Mouse (Mus musculus) natural killer cell, adult 2 months (primary cell): ENCODE measurements around the gene Mrnip.
A peak's percentile ranks its signal among the peaks of the same experiment; 100 is the strongest.

ENCODE experiments used
- DNase-seq, 2 experiments: peaks; one replicate each; pipeline ENCODE4 v3.0.0; 2022; ENCODE audit warnings: low spot score in 2 of 2

Gene Mrnip

GRCm38 (mm10) chr11:50203302-50203827, 29.1 kb downstream of the Mrnip start:
- peak in 1 of 2 experiments; percentile 18 for DNase-seq

DNA sequence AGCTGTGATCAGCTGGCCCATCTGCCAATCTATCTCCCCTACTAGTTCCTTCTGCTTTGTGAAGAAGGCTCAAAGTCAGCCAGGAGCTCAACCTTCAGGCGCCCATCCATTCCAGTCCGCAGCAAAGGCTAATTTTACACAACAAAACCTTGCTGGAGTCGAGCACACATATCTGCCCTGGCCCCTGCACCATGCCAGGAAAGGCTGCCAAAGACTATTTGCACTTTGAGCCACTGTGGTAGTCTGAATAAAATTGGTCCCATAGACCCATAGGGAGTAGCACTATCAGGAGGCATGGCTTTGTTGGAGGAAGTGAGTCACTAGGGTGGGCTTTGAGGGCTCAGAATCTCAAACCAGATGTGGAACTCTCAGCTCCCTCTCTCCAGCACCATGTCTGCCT, 31.2 kb downstream of the Mrnip start:
- no peak for DNase-seq

DNA sequence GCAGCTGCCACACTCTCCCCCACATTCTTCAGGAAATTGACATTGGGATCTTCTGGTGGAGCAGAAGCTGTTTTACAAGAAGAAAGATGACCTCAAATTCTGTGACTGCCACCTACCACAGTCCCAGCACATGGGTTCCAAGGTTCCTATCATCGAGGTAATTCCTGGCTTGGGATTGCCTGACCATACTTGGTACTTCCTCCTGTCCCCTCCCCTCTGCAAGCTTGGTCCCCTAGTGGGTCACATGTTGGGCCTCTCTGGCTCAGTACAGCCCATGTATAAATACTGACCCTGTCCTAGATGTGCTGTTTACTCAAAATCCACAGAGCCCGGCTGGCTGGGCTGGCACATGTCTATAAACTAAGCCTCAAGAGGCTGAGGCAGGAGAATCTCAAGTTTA, 31.8 kb downstream of the Mrnip start:
- peak in 1 of 2 experiments; percentile 16 for DNase-seq

DNA sequence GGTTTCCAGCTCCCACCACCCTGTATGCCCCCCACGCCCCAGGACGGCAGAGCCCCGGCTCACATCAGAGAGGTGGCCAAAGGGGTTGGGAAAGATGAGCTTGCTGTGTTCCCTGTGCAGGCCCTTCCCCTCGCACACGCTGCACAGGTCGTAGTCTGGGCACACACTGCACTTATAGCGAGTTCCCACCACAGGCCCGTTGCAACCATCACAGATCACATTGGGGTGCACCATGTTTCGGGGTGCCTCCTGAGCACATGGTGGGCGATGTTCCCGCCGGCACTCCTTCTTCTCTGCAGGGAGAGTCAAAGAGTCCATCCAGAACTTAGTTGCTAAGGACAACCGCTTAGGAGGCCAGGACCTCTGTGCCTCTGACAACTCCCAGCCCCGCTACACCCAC, 33.1 kb downstream of the Mrnip start:
- DNase-seq, result no peak

DNA sequence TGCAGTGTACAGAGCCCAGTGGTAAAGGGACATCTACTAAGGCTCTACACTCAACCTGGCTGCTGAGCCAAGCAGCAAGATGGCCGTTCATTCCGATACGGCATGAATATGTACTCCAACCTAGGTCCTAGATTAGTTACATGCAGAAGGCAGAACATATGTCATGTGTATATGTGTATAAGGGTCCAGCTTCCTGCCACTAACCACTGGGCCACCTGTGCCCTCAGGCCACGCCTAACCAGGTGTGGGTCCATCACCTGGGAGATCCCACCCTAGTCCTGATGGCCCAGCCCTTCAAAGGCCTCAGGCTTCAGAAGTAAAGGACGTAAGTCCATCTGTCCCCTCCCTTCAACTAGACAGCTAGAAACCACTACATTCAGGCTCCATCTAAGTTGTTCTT, 33.8 kb downstream of the Mrnip start:
- peak in 1 of 2 experiments; percentile 11 for DNase-seq

GRCm38 (mm10) chr11:50210101-50210504, 35.9 kb downstream of the Mrnip start:
- DNase-seq, result peak; percentile 89 to 92

- DNase-seq, result peak; percentile 88
These were observed 36.4 kb downstream of the Mrnip start, which contains the start of the genes Sqstm1 and Mgat4b for GRCm38 (mm10) chr11:50210505-50211151. TSS of gene Sqstm1 (minus strand) at chr11:50210827. TSS of gene Mgat4b (plus strand) at chr11:50210890.

- DNase-seq, result no peak
These were observed 37.2 kb downstream of the Mrnip start for GRCm38 (mm10) chr11:50211322-50212059.

- no peak for DNase-seq
These were observed 38.0 kb downstream of the Mrnip start for GRCm38 (mm10) chr11:50212060-50212739.

- peak; percentile 92 to 97 for DNase-seq
These were observed 38.9 kb downstream of the Mrnip start for GRCm38 (mm10) chr11:50212848-50213758.

- no peak for DNase-seq
These were observed 40.4 kb downstream of the Mrnip start for GRCm38 (mm10) chr11:50214631-50215030.

DNA sequence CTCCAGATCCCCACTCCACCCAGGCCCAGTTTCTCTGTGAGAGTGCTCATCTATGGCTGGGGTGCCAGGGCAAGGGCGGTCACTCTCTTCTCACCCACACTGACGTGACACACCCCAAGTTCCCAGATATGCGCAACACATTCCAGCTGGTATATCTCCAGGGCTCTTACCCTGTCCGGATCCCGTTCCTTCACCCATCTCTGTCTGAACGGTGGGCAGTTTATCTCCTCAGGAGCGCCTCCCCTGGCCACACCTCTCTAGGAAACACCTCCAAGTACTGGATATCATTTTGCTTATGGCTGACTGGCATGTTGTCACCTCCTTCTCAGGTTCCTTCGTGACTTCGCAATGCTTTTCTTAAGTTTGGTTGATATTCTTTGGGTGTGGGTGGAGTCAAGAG, 41.4 kb downstream of the Mrnip start:
- no peak for DNase-seq

DNA sequence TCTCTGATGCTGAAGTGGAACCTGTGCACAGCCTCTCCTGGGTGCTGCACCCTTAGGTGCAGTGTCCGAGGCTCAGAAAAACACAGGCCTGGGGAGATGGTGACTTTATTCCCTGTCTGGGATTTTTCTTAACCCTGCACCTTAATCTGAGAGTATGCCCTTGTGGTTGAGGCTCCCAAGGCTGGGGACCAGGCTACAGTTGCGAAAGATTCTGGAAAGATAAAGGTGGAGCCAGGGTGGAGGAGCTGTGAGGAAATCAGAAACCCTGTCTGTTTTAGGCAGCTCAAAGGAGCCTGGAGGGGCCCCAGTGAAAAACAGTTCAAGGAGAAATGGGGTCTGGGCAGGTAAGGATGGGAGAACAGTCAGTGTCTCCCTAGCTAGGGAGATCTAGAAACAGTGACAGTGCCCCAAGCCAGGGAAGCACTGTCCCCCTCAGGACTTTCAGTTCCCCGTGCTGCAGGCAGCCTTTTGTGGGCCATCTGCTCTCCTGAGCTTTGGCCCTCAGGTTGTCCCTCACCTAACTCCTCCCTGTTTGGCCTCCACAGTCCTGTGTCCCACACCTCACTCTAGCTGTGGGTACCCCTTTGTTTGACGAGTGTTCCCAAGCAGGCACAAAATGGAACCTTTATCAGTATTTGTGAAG, 42.6 kb downstream of the Mrnip start:
- DNase-seq, result no peak

GRCm38 (mm10) chr11:50217811-50218210, 43.6 kb downstream of the Mrnip start:
- no peak for DNase-seq

- DNase-seq, result no peak
These were observed 45.6 kb downstream of the Mrnip start for GRCm38 (mm10) chr11:50219833-50220232.

GRCm38 (mm10) chr11:50222559-50223276, 48.5 kb downstream of the Mrnip start:
- no peak for DNase-seq

- DNase-seq, result no peak
These were observed 49.8 kb downstream of the Mrnip start for GRCm38 (mm10) chr11:50223783-50224662.

GRCm38 (mm10) chr11:50224671-50225530, 50.7 kb downstream of the Mrnip start:
- no peak for DNase-seq
